Mouse (Mus musculus) heart, embryonic 11.5 days (tissue): ENCODE results near the gene Cenpc1. TPM values are rescaled to one million over a fixed set of nuclear protein-coding genes. Genes with fewer than 3 reads are reported as not detected.

Experiments used
- ATAC-seq: fragments of 200-750 bp; cut with Nextera tagmentation; replicated peaks from 2 replicates; pipeline ENCODE4 v1.8.0; 2017; ENCODE audit warnings: moderate library complexity; ENCODE audit not compliant: insufficient number of reproducible peaks, low FRiP score, low TSS enrichment
- H3K27ac ChIP-seq: fragments of 300-500 bp; sonication (generic); 2 replicates; pipeline ENCODE4 v1.5.1; 2014; ENCODE audit warnings: mild to moderate bottlenecking, low read depth, low read length
- H3K27me3 ChIP-seq: fragments of 300-500 bp; sonication (generic); 2 replicates; pipeline ENCODE4 v1.6.1; 2014; ENCODE audit warnings: mild to moderate bottlenecking, low read length, mixed read lengths; ENCODE audit not compliant: control insufficient read depth, insufficient read depth
- H3K36me3 ChIP-seq: fragments of 300-500 bp; sonication (generic); 2 replicates; pipeline ENCODE4 v1.6.1; 2014; ENCODE audit warnings: mild to moderate bottlenecking, low read length, moderate library complexity, mixed read lengths; ENCODE audit not compliant: control insufficient read depth, insufficient read depth
- H3K4me1 ChIP-seq: fragments of 300-500 bp; sonication (generic); 2 replicates; pipeline ENCODE4 v1.6.1; 2014; ENCODE audit warnings: low read length; ENCODE audit not compliant: control insufficient read depth, insufficient read depth
- H3K4me2 ChIP-seq: fragments of 300-500 bp; sonication (generic); 2 replicates; pipeline ENCODE4 v1.6.1; 2014; ENCODE audit warnings: mild to moderate bottlenecking, moderate library complexity
- H3K4me3 ChIP-seq: fragments of 300-500 bp; sonication (generic); 2 replicates; pipeline ENCODE4 v1.5.1; 2014; ENCODE audit warnings: low read depth, low read length
- H3K9ac ChIP-seq: fragments of 300-500 bp; sonication (generic); 2 replicates; pipeline ENCODE4 v1.6.1; 2014; ENCODE audit warnings: mild to moderate bottlenecking, low read depth, low read length, moderate library complexity
- H3K9me3 ChIP-seq: fragments of 300-500 bp; sonication (generic); replicated peaks from 2 replicates; pipeline ENCODE4 v1.6.1; 2016; ENCODE audit warnings: low read length; ENCODE audit not compliant: control insufficient read depth
- WGBS: fragments of 180-500 bp; shearing (Covaris S2); extraction: QIAGEN DNeasy Blood & Tissue Kit; methylation state at CpG from one replicate; pipeline ENCODE4 v1.1.7; 2014; ENCODE audit not compliant: insufficient replicate concordance; 5-methylcytosine and 5-hydroxymethylcytosine counted together
- polyA plus RNA-seq: library from polyadenylated mRNA; unstranded; fragments of >200 nt; fragmentation: Nextera tagmentation; extraction: Ambion mirVana; gene quantifications from 2 replicates; pipeline ENCODE4 v1.2.1, GENCODE M21; 2014

Cenpc1 gene
- polyA plus RNA-seq: 27.1 and 27.7 TPM in 2 replicates

- under 1% methylated on average over 60 of the region's 60 CpGs for WGBS
- H3K4me3 ChIP-seq: peak within 1 kb of the TSS; percentile 80
- H3K4me1 ChIP-seq: peaks cover 5% of the 10 kb centered on the region; the same call in 1 of the 2 replicates
- peak within 1 kb of the TSS; percentile 63 for H3K4me2 ChIP-seq
- peak; percentile 96 for ATAC-seq
- no peaks in the 10 kb centered on the region for H3K9me3 ChIP-seq
- no peaks in the 10 kb centered on the region for H3K27me3 ChIP-seq
- H3K27ac ChIP-seq: peak within 1 kb of the TSS; percentile 87
- peak within 1 kb of the TSS; percentile 90 for H3K9ac ChIP-seq
- no peaks in the 10 kb centered on the region for H3K36me3 ChIP-seq
These were observed at the start of gene Cenpc1 for GRCm38 (mm10) chr5:86065101-86065875. Gene Cenpc1 (minus strand): TSS chr5:86065583.

GRCm38 (mm10) chr5:86113997-86114396, 48.6 kb upstream of the Cenpc1 start:
- no peak for ATAC-seq
- 52% methylated on average over 1 of the region's 1 CpGs for WGBS

GRCm38 (mm10) chr5:86113037-86113436, 47.7 kb upstream of the Cenpc1 start:
- no peak overlapping the region for H3K4me2 ChIP-seq
- 0 out of 2 replicates have a peak, but pooled peaks cover 2% of the 10 kb centered on the region for H3K36me3 ChIP-seq
- peaks cover 5% of the 10 kb centered on the region; the same call in 1 of the 2 replicates for H3K4me1 ChIP-seq
- H3K27ac ChIP-seq: no peak overlapping the region
- no peak overlapping the region for H3K9ac ChIP-seq
- H3K4me3 ChIP-seq: no peak overlapping the region
- ATAC-seq: no peak
- 43% methylated on average over 2 of the region's 2 CpGs for WGBS
- H3K9me3 ChIP-seq: no peaks in the 10 kb centered on the region
- H3K27me3 ChIP-seq: no peaks in the 10 kb centered on the region

More at GRCm38 (mm10) chr5:86113997-86114396, 48.6 kb upstream of the Cenpc1 start:
- no peaks in the 10 kb centered on the region for H3K27me3 ChIP-seq
- no peak overlapping the region for H3K9ac ChIP-seq
- H3K27ac ChIP-seq: no peak overlapping the region
- peaks cover 5% of the 10 kb centered on the region; the same call in 1 of the 2 replicates for H3K4me1 ChIP-seq
- no peak overlapping the region for H3K4me2 ChIP-seq
- peaks cover 3% of the 10 kb centered on the region; the same call in 1 of the 2 replicates for H3K36me3 ChIP-seq
- no peak overlapping the region for H3K4me3 ChIP-seq
- H3K9me3 ChIP-seq: no peaks in the 10 kb centered on the region

GRCm38 (mm10) chr5:86111074-86111473, 45.7 kb upstream of the Cenpc1 start:
- H3K9ac ChIP-seq: no peak overlapping the region
- no peaks in the 10 kb centered on the region for H3K9me3 ChIP-seq
- no peaks in the 10 kb centered on the region for H3K27me3 ChIP-seq
- no peak overlapping the region for H3K27ac ChIP-seq
- WGBS: 96% methylated on average over 1 of the region's 1 CpGs
- H3K36me3 ChIP-seq: 0 out of 2 replicates have a peak, but pooled peaks cover 2% of the 10 kb centered on the region
- H3K4me2 ChIP-seq: no peak overlapping the region
- peaks cover 5% of the 10 kb centered on the region; the same call in 1 of the 2 replicates for H3K4me1 ChIP-seq
- ATAC-seq: no peak
- no peak overlapping the region for H3K4me3 ChIP-seq

- 70% methylated on average over 2 of the region's 2 CpGs for WGBS
- Histone ChIP-seq H3K4me1 (no peaks in the 10 kb centered on the region), H3K4me3 (no peak overlapping the region), H3K4me2 (no peak overlapping the region), H3K27ac (no peak overlapping the region), H3K9ac (no peak overlapping the region), H3K36me3 (0 out of 2 replicates have a peak, but pooled peaks cover 2% of the 10 kb centered on the region), H3K27me3 (no peaks in the 10 kb centered on the region), H3K9me3 (no peaks in the 10 kb centered on the region)
- no peak for ATAC-seq
These were observed 41.2 kb upstream of the Cenpc1 start for GRCm38 (mm10) chr5:86106610-86107009.

GRCm38 (mm10) chr5:86102176-86102575, 36.8 kb upstream of the Cenpc1 start:
- Histone ChIP-seq H3K4me2 (no peak overlapping the region), H3K27me3 (no peaks in the 10 kb centered on the region), H3K4me3 (no peak overlapping the region), H3K36me3 (no peaks in the 10 kb centered on the region), H3K4me1 (no peaks in the 10 kb centered on the region), H3K9ac (no peak overlapping the region), H3K27ac (no peak overlapping the region), H3K9me3 (no peaks in the 10 kb centered on the region)
- no peak for ATAC-seq
- WGBS: 93% methylated on average over 2 of the region's 2 CpGs

GRCm38 (mm10) chr5:86100621-86101020, 35.2 kb upstream of the Cenpc1 start:
- WGBS: 76% methylated on average over 3 of the region's 3 CpGs
- no peak overlapping the region for H3K4me3 ChIP-seq
- no peak overlapping the region for H3K9ac ChIP-seq
- H3K4me1 ChIP-seq: no peaks in the 10 kb centered on the region
- no peaks in the 10 kb centered on the region for H3K9me3 ChIP-seq
- no peaks in the 10 kb centered on the region for H3K36me3 ChIP-seq
- H3K27me3 ChIP-seq: no peaks in the 10 kb centered on the region
- no peak for ATAC-seq
- no peak overlapping the region for H3K4me2 ChIP-seq
- H3K27ac ChIP-seq: no peak overlapping the region

- Histone ChIP-seq H3K4me3 (no peak overlapping the region), H3K4me2 (no peak overlapping the region), H3K9ac (no peak overlapping the region), H3K36me3 (no peaks in the 10 kb centered on the region), H3K27ac (no peak overlapping the region), H3K27me3 (no peaks in the 10 kb centered on the region), H3K4me1 (0 out of 2 replicates have a peak, but pooled peaks cover 2% of the 10 kb centered on the region), H3K9me3 (no peaks in the 10 kb centered on the region)
- WGBS: 69% methylated on average over 3 of the region's 3 CpGs
- no peak for ATAC-seq
These were observed 33.6 kb upstream of the Cenpc1 start for GRCm38 (mm10) chr5:86098988-86099387.
